Mouse (Mus musculus): ENCODE data around the gene Dusp27.

DNA sequence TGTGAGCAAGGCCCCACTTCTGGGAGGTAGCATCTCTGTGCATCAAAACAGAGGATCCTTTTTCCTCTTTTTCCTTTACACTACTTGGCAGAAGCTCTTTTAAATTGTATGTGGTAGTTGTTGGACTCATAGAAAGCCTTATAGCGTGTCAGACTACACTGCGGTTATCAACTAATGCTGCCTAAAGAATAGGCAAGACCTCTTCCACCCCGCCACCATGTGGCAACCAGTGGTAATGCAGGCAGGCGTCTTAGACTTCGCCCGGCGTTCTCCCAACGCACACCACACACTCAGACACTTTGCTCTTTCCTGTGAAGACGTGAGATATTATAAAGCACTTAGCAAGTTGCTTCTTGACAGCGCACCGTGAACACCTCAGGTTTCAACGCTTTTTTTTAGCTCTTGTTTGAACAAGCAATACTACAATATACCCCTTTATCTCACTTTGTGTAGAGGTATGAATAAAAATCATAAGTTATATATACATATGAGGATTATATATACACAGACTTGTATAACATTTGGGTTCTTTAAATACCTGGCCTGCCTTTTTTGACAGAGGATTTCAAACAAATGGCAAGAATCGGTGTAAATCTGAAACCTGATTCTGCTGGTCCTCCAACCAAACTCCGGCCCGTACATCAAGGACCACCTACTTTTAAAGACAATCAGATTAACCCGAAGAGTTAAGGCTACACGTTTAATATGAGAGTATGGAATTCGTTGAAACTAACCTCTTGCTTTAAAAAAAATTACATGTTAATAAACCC, 25.8 kb upstream of the Dusp27 start:
- TF ChIP-seq ZNF384 (IDR thresholded peaks at IDR 0.05; ENCODE audit: low read depth, low read length) (no peak), CHD2 (IDR thresholded peaks at IDR 0.05; ENCODE audit: low read depth, low read length) (no peak), MAFK (IDR thresholded peaks at IDR 0.05; ENCODE audit: insufficient read depth, low read depth, low read length) (no peak)
